Mouse (Mus musculus) small intestine, adult 2 months (tissue): ENCODE results near the gene Rbms3. TPM values are rescaled to one million over a fixed set of nuclear protein-coding genes. Genes with fewer than 3 reads are reported as not detected.

Experiments used
- H3K27ac ChIP-seq: fragments of 200-500 bp; 2 replicates; pipeline ENCODE4 v1.5.1; 2012; ENCODE audit warnings: low read depth, low read length, control low read depth, inconsistent platforms; ENCODE audit not compliant: insufficient read depth
- H3K27me3 ChIP-seq: fragments of 200-500 bp; 2 replicates; pipeline ENCODE4 v1.6.1; 2012; ENCODE audit warnings: mild to moderate bottlenecking, moderate library complexity, low read length, inconsistent platforms; ENCODE audit not compliant: control insufficient read depth, insufficient read depth
- H3K36me3 ChIP-seq: fragments of 200-500 bp; 2 replicates; pipeline ENCODE4 v1.6.1; 2012; ENCODE audit warnings: mild to moderate bottlenecking, low read length, control low read depth, inconsistent platforms; ENCODE audit not compliant: control insufficient read depth, insufficient read depth
- H3K4me1 ChIP-seq: fragments of 200-500 bp; 2 replicates; pipeline ENCODE4 v1.6.1; 2012; ENCODE audit warnings: low read length, inconsistent platforms, mixed read lengths; ENCODE audit not compliant: control insufficient read depth, insufficient read depth, insufficient read length
- H3K4me3 ChIP-seq: fragments of 200-500 bp; 2 replicates; pipeline ENCODE4 v1.5.1; 2012; ENCODE audit warnings: low read depth, mild to moderate bottlenecking, control low read depth, inconsistent platforms, low read length, moderate library complexity
- CTCF ChIP-seq: fragments of 200-500 bp; IDR thresholded peaks from 2 replicates; pipeline ENCODE4 v1.5.1; 2012; ENCODE audit warnings: low read depth, mild to moderate bottlenecking, control low read depth, inconsistent platforms, low read length, moderate library complexity, mixed read lengths; ENCODE audit not compliant: insufficient replicate concordance, insufficient read length; ENCODE audit errors: extremely low read depth
- POLR2A ChIP-seq: fragments of 200-500 bp; IDR thresholded peaks from 2 replicates; pipeline ENCODE4 v1.6.1; 2012; ENCODE audit warnings: low read depth, mild to moderate bottlenecking, control low read depth, inconsistent platforms, low read length, moderate library complexity
- WGBS: fragments of 180-500 bp; shearing (Covaris S2); methylation state at CpG from one replicate; pipeline ENCODE4 v1.1.7; 2018; 5-methylcytosine and 5-hydroxymethylcytosine counted together
- polyA plus RNA-seq: library from polyadenylated mRNA; depleted of rRNA; stranded (reverse); fragments of >200 nt; gene quantifications from 2 replicates; pipeline ENCODE4 v1.2.3, GENCODE M21; 2012

Rbms3 gene
- polyA plus RNA-seq, 1 experiment: 3.3 TPM

DNA sequence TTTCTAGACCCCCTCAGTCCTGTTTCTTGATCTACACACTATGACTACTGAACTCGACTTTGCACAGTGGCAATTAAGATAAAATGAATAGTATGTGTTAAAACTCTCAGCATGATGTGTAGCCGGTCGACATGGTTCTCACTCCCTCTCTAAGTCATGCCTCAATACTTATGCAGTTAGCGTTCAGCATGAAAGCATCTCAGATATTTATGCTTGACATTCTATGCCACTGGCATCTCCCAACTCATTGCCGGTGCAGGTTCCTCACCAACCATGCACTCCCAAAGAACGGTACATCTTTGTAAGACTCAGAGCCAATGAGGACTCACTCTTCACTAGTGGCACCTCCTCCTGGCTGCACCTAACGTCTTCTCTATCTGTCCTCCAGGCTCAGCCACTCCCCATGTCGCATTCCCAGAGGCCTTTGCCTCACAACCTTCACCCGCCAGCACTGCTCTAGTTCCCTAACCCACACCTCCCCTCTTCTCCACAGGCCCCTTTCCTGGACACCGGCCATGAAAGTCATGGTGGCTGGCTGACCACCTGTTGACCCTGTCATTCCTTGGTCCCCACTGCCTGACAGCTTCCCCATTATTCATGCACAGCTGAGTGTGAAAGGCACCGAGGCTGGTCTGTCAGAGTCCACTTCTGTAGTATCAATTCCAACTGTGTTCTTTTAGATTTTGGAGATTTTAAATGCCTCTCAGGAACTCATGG is 561.9 kb downstream of the Rbms3 start:
- TF ChIP-seq POLR2A (no peak), CTCF (no peak)
- no peaks in the 10 kb centered on the region for H3K27me3 ChIP-seq
- no peak overlapping the region for H3K27ac ChIP-seq
- 80% methylated on average over 11 of the region's 11 CpGs for WGBS
- H3K4me1 ChIP-seq: no peaks in the 10 kb centered on the region
- H3K4me3 ChIP-seq: no peak overlapping the region
- no peaks in the 10 kb centered on the region for H3K36me3 ChIP-seq

DNA sequence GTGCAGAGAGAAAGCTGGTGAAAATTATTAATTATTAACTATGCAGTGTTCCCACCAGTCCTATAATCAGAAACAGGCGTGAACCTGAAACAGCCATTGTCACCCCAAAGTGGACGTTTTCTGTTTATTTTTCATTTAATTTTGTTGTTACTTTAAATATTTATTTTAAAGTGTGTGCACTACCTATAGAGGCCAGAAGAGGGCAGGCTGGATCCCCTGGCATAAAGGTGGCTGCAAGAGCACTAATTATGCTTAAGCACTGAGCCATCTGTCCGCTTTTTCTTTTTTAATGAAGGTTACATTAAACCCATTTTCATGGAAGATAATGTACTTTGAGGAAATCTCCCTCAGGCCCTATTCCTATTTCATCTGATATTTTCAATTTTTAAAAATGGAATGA is 563.2 kb downstream of the Rbms3 start:
- Histone ChIP-seq H3K27me3 (no peaks in the 10 kb centered on the region), H3K36me3 (no peaks in the 10 kb centered on the region), H3K27ac (no peak overlapping the region), H3K4me3 (no peak overlapping the region), H3K4me1 (no peaks in the 10 kb centered on the region)
- 65% methylated on average over 3 of the region's 3 CpGs for WGBS
- TF ChIP-seq CTCF: peak; percentile 22; the same call in 1 of the 2 replicates
- TF ChIP-seq POLR2A: no peak

DNA sequence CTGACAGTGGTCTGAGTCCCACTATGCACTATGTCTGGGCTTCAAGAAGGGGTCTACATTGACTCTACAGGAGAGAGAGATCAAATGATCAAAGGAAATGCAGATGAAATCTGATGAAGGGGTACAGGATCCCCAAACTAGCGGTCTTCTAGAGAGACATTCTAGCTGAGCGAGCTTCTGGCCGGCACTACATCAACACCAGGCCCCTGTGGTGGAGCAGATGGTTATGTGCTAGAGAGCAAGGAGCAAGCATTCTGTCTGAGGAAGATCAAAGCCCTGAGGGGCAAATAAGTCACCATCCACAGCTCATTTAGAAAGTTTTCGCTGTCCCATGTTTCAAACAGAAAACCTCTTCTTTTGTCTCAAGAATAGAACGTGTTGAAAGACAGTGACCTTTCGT is 564.1 kb downstream of the Rbms3 start:
- WGBS: 95% methylated on average over 6 of the region's 6 CpGs
- no peak overlapping the region for H3K4me3 ChIP-seq
- no peak overlapping the region for H3K27ac ChIP-seq
- H3K36me3 ChIP-seq: no peaks in the 10 kb centered on the region
- no peaks in the 10 kb centered on the region for H3K4me1 ChIP-seq
- no peaks in the 10 kb centered on the region for H3K27me3 ChIP-seq
- TF ChIP-seq POLR2A (no peak), CTCF (no peak)

DNA sequence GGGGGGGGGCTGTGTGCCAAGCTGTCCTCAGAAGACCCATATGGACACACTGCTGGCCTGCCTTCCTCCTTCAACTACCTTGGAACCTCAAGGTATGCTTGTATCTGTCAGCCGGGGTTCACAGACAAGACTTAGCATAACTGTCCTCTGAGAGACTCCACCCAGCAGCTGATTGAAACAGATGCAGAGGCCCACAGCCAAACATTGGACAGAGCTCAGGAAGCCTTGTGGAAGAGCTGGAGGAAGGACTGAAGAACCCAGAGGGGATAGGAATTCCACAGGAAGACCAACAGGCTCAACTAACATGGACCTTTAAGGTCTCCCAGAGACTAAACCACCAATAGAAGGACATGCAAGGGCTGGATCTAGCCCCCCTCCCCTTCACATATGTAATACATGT is 570.1 kb downstream of the Rbms3 start:
- no peaks in the 10 kb centered on the region for H3K4me1 ChIP-seq
- no peaks in the 10 kb centered on the region for H3K27me3 ChIP-seq
- H3K4me3 ChIP-seq: no peak overlapping the region
- WGBS: 67% methylated on average over 1 of the region's 1 CpGs
- H3K36me3 ChIP-seq: no peaks in the 10 kb centered on the region
- no peak overlapping the region for H3K27ac ChIP-seq
- TF ChIP-seq POLR2A (no peak), CTCF (no peak)

DNA sequence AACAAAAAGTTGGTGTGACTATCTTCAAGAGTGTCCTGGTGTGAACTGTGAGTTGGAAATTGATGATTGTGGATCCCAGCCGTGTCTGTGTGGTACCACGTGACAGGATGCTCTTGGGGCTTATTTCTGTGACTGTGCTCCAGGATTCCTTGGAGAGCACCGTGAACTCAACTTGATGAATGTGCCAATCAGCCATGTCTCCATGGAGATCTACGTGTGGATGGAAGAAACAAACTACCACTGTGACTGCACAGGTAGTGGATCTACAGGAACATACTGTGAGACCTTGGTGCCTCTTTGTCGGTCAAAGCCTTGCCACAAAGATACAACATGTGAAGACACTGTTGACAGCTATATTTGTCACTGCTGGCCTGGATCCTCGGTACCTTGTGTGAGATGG is 570.6 kb downstream of the Rbms3 start:
- 83% methylated on average over 6 of the region's 6 CpGs for WGBS
- no peaks in the 10 kb centered on the region for H3K36me3 ChIP-seq
- H3K4me3 ChIP-seq: no peak overlapping the region
- TF ChIP-seq POLR2A: no peak
- no peak for TF ChIP-seq CTCF
- H3K4me1 ChIP-seq: no peaks in the 10 kb centered on the region
- H3K27me3 ChIP-seq: no peaks in the 10 kb centered on the region
- no peak overlapping the region for H3K27ac ChIP-seq

DNA sequence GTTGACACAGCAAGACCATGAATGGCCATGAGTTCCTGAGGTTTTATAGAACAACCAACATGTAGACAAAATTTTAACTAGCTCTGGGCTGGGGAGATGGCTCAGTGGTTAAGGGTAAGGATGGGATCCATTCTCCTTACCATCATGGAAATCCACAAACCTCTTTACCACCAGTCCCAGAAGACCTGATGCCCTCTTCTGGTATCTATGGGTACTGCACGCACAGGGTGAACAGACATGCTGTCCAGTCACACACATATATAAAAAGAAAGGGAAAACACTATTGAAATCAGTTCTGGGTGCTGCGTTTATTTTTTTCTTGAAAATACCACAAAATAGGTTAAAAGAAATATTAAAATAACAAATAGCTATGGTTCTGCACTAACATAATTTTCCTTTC is 577.8 kb downstream of the Rbms3 start:
- Histone ChIP-seq H3K36me3 (no peaks in the 10 kb centered on the region), H3K27ac (no peak overlapping the region), H3K27me3 (no peaks in the 10 kb centered on the region), H3K4me1 (no peaks in the 10 kb centered on the region), H3K4me3 (no peak overlapping the region)
- no peak for TF ChIP-seq POLR2A
- TF ChIP-seq CTCF: no peak
- WGBS: 99% methylated on average over 2 of the region's 2 CpGs

DNA sequence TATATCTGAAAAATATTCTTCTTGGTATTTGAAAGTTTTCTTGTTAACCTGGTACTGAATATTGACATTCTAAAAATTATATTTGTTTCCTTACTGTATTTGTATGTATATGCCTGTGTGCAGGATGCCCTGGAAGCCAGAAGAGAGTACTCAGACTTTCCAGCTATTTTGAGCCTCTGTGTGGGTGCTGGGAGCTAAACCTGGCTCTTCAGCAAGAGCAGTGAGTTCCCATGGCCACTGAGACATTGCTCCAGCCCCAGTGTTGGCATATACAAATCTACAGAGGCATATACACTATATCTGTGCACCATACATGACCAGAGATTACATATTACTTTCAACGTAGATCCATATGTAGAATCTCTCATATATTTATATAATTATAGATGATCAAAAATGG is 581.1 kb downstream of the Rbms3 start:
- WGBS: 90% methylated on average over 1 of the region's 1 CpGs
- H3K27ac ChIP-seq: no peak overlapping the region
- no peaks in the 10 kb centered on the region for H3K27me3 ChIP-seq
- TF ChIP-seq CTCF (no peak), POLR2A (no peak)
- H3K4me1 ChIP-seq: no peaks in the 10 kb centered on the region
- no peaks in the 10 kb centered on the region for H3K36me3 ChIP-seq
- H3K4me3 ChIP-seq: no peak overlapping the region

DNA sequence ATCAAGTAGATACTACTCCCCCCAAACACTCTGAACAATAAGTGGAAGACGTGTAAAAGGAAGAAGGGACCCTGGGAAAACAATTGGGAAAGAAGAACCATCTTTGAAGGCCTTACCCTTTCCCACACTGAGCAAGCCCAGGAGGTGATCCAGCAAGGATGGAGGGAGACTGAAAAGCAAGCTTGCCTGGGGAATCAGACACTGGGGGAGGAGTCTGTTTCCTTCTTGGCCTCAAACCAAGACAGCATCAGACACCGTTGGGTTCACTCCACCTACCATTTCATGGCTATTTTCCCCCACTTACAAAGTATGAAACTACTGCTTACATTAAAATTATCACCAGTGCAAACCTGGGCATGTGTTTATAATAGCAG is 587.7 kb downstream of the Rbms3 start:
- no peak for TF ChIP-seq POLR2A
- no peak for TF ChIP-seq CTCF
- Histone ChIP-seq H3K27me3 (no peaks in the 10 kb centered on the region), H3K36me3 (no peaks in the 10 kb centered on the region), H3K4me1 (no peaks in the 10 kb centered on the region), H3K4me3 (no peak overlapping the region), H3K27ac (no peak overlapping the region)
- 43% methylated on average over 2 of the region's 2 CpGs for WGBS
